Mouse (Mus musculus) lung, postnatal 4 days (tissue): ENCODE data around the gene Vmn2r100.

Experiments used
- DNase-seq, 2 experiments: peaks; one replicate each; pipeline ENCODE4 v3.0.0; 2021

Vmn2r100 gene

DNA sequence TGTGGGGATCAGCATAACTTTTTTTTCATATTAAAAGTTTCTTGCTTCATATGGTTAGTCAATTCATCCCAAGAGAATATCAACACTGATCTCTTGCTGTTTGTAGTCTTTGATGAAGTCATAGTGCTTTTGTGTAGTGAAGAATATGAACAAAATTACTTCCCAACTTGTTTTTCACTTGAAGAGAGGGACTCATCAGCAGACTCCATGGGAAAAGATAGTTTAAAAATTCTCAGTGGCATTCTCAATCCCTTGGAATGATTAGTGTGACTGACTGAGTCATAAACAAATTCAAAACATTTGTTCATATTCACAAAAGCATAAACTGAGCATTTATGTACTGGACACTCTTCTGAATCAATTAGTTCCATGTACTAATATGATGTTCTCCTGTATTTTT, at the start of gene Vmn2r100:
Gene Vmn2r100 (plus strand): TSS at position 301 of the 400 bp plus-strand sequence.
- DNase-seq, result no peak

DNA sequence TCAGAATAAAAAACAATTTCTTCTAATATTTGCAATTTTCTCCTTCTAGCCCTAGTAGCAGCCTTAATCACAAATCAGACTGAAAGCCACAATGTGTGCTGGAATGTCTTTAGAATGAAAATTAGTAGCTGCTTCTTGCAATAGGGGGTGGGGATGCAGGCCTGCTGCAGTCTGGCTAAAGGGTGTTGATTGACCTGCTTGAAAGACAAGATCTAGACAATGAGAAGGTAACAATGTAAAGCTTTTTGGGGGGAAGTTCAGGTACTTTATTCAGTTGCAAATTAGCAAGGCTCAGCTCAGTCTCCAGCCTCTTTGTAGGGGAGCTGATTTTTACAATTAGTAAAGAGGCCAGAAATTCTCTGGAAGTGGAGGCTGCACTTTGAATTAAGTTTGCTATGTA, 21.7 kb upstream of the Vmn2r100 start:
- DNase-seq, result no peak

DNA sequence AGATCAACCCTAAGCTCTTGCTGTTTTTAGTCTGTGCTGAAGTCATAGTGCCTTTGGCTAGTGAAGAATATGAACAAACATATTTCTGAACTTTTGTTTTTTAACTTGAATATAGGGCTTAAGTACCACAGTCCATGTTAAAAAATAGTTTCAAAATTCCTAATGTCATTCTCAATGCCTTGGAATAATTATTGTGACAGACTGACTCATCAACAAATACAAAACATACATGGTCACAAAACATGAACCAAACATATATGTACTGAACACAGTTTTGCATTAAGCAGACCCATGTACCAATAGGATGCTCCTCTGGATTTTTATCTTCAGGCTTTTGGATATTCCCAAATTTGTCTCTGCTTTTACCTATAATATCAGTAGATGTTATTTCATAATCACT, 72.4 kb downstream of the Vmn2r100 start, which contains the start of gene Vmn2r101:
Gene Vmn2r101 (plus strand): TSS at position 301 of the 400 bp plus-strand sequence.
- DNase-seq, result no peak
